Mouse (Mus musculus) small intestine, adult 2 months (tissue): ENCODE measurements at regions not wholly inside any gene's neighbourhood (a gene's known extent, or its start where the extent isn't known, plus 50 kb on each side); places are given as distances from the start of the nearest gene placed in this dataset.

Experiments
- CTCF ChIP-seq: fragments of 200-500 bp; IDR thresholded peaks from 2 replicates; pipeline ENCODE4 v1.5.1; 2012; ENCODE audit warnings: low read depth, mild to moderate bottlenecking, control low read depth, inconsistent platforms, low read length, moderate library complexity, mixed read lengths; ENCODE audit not compliant: insufficient replicate concordance, insufficient read length; ENCODE audit errors: extremely low read depth
- POLR2A ChIP-seq: fragments of 200-500 bp; IDR thresholded peaks from 2 replicates; pipeline ENCODE4 v1.6.1; 2012; ENCODE audit warnings: low read depth, mild to moderate bottlenecking, control low read depth, inconsistent platforms, low read length, moderate library complexity

- TF ChIP-seq CTCF, result no peak
- no peak for TF ChIP-seq POLR2A
These were observed 988.9 kb downstream of the Synb start for GRCm38 (mm10) chr14:68305166-68305565.
